Mouse (Mus musculus): ENCODE measurements around the gene A2ml1.

DNA sequence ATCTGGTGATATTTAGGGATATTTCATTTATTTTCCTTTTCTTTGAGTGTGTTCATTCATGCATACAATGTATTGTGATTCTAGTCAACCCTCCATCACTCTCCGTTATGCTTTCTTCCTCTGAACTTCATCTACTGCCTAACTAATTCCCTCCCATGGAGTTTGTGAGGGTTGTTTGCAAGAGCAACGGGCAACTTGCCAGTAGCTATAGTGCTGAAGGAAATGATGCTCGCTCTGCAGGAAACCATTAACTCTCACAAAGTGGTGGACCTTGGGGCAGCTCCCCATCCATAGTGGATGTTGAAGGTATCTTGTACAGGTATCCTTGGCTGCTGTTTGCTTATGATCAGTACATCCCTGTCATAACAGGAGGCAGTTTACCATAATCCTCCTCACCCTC is 20.6 kb upstream of the A2ml1 start:
- TF ChIP-seq CTCF (IDR thresholded peaks at IDR 0.05; ENCODE audit: extremely low read depth, insufficient read depth, insufficient read length, insufficient replicate concordance) = no peak
- TF ChIP-seq POLR2A (IDR thresholded peaks at IDR 0.05; ENCODE audit: low read depth, low read length) = no peak
